ENCODE assay signal across 21 mouse cellular contexts in the genomic region with DNA sequence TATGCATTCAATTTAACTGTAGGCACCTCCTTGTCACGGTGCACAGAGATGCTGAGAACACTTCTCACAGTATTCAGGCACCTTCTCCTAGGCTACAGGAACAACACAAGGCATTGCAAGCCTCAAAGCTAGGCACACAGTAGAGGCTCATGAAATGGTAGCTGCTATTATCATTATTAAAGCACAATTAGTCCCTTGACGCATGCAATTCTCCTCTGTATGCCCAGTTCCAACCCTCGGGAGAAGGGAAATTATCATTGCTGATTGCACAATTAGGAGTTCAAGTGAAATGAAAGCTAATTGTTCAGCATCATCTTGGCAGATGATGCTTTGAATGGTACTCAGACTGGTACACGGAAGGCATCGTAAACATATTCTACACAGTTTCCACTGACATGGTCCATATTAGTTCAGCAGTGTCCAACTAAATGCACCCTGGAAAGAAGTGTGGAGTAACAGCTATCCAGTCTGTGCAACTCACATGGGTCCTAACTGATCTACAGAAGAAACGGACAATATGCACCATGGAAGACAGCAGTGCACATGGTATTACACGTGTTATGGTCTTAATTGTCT.
DNase-seq lines count a peak whose midpoint lies in the region; ATAC-seq and TF ChIP-seq lines count a peak whose summit lies in the region.
"Had no signal": no experiment of that assay in that cellular context is flagged by ENCODE, and none has a peak within 500 bp of the region (broad histone marks: within the 10 kb centered on the region; RNA-seq: fewer than 3 reads in every experiment).

No protein-coding gene starts in this region.

- H3K4me1 ChIP-seq in forebrain, embryonic 11.5 days (replicated peaks; ENCODE audit: control insufficient read depth, insufficient read depth, low read length): peaks cover 4% of the 10 kb centered on the region; the same call in 1 of the 2 replicates
- peaks cover 16% of the 10 kb centered on the region; the same call in 1 of the 2 replicates for H3K4me1 ChIP-seq in forebrain, embryonic 10.5 days
- H3K4me1 ChIP-seq in kidney, embryonic 16.5 days (ENCODE audit: insufficient read depth, low read length): peaks cover 30% of the 10 kb centered on the region
- H3K4me1 ChIP-seq in forebrain, postnatal 0 days (ENCODE audit: insufficient read depth): no peaks in the 10 kb centered on the region
- H3K4me1 ChIP-seq: liver, embryonic 12.5 days had no signal

- H3K27ac ChIP-seq in forebrain, embryonic 11.5 days (ENCODE audit: low read depth, low read length): peak overlapping the region; percentile 4; the same call in 1 of the 2 replicates
- no peak overlapping the region for H3K27ac ChIP-seq in forebrain, embryonic 10.5 days
- no peak overlapping the region for H3K27ac ChIP-seq in kidney, embryonic 16.5 days (ENCODE audit: low read length)
- H3K27ac ChIP-seq in forebrain, postnatal 0 days (ENCODE audit: low read depth, low read length): no peak overlapping the region
- H3K27ac ChIP-seq: heart, embryonic 15.5 days; limb, embryonic 13.5 days; liver, embryonic 12.5 days had no signal

- 64% methylated on average over 7 of the region's 7 CpGs for WGBS in forebrain, embryonic 11.5 days
- WGBS in forebrain, embryonic 10.5 days: 87% methylated on average over 7 of the region's 7 CpGs
- WGBS in kidney, embryonic 16.5 days: 77% methylated on average over 7 of the region's 7 CpGs
- 28% methylated on average over 7 of the region's 7 CpGs for WGBS in forebrain, postnatal 0 days

- no peaks in the 10 kb centered on the region for H3K27me3 ChIP-seq in forebrain, embryonic 11.5 days (ENCODE audit: control insufficient read depth, insufficient read depth, low read length)
- no peaks in the 10 kb centered on the region for H3K27me3 ChIP-seq in forebrain, embryonic 10.5 days (ENCODE audit: poor library complexity, severe bottlenecking)
- H3K27me3 ChIP-seq in kidney, embryonic 16.5 days (ENCODE audit: insufficient read depth, low read length): no peaks in the 10 kb centered on the region
- no peaks in the 10 kb centered on the region for H3K27me3 ChIP-seq in forebrain, postnatal 0 days (ENCODE audit: insufficient read depth, low read length)
- H3K27me3 ChIP-seq: heart, embryonic 15.5 days; limb, embryonic 13.5 days; liver, embryonic 12.5 days had no signal

- H3K4me2 ChIP-seq in forebrain, embryonic 11.5 days (ENCODE audit: low read depth, low read length, severe bottlenecking): no peak overlapping the region
- H3K4me2 ChIP-seq in kidney, embryonic 16.5 days (replicated peaks; ENCODE audit: low read depth, low read length): no peak overlapping the region
- H3K4me2 ChIP-seq in forebrain, postnatal 0 days (ENCODE audit: low read depth): no peak overlapping the region
- H3K4me2 ChIP-seq: heart, embryonic 15.5 days; limb, embryonic 13.5 days; liver, embryonic 12.5 days; midbrain, embryonic 11.5 days had no signal

- no peak; the same call in 1 of the 2 replicates for ATAC-seq in forebrain, embryonic 11.5 days (replicated peaks; ENCODE audit: low FRiP score)
- ATAC-seq in kidney, embryonic 16.5 days (ENCODE audit: low FRiP score, low TSS enrichment): peak; percentile 58; the same call in 1 of the 2 replicates
- peak; percentile 34 for ATAC-seq in forebrain, postnatal 0 days
- ATAC-seq: liver, embryonic 12.5 days had no signal

- no peak overlapping the region for H3K4me3 ChIP-seq in forebrain, embryonic 11.5 days (ENCODE audit: low read depth, low read length)
- H3K4me3 ChIP-seq in forebrain, embryonic 10.5 days: no peak overlapping the region
- H3K4me3 ChIP-seq in kidney, embryonic 16.5 days (ENCODE audit: low read length): no peak overlapping the region
- H3K4me3 ChIP-seq in forebrain, postnatal 0 days (ENCODE audit: low read depth, low read length): no peak overlapping the region
- H3K4me3 ChIP-seq: heart, embryonic 15.5 days; limb, embryonic 13.5 days; liver, embryonic 12.5 days had no signal

- DNase-seq in forebrain, embryonic 11.5 days (ENCODE audit: low spot score): no peak
- no peak for DNase-seq in forebrain, embryonic 10.5 days (ENCODE audit: extremely low spot score, low spot score)
- DNase-seq in kidney, postnatal 25 days: no peak
- DNase-seq in brain, embryonic 14.5 days (ENCODE audit: low read depth): peak; percentile 87
- no peak for DNase-seq in forebrain, postnatal 0 days
- DNase-seq in adrenal gland, postnatal 10 days: no peak
- no peak for DNase-seq in thymus, postnatal 25 days
- DNase-seq: adrenal gland, postnatal 36 days; cerebellum, adult 11 months; cerebellum, postnatal 10 days; heart, postnatal 36 days; kidney, adult 11 months; layer of hippocampus, adult 9-11 months; lung, adult 2 months; lung, postnatal 14 days; thymus, adult 2 months had no signal

- no peaks in the 10 kb centered on the region for H3K9me3 ChIP-seq in forebrain, embryonic 11.5 days (ENCODE audit: control insufficient read depth, low read length)
- H3K9me3 ChIP-seq in forebrain, embryonic 10.5 days: peaks cover 7% of the 10 kb centered on the region
- H3K9me3 ChIP-seq in kidney, embryonic 16.5 days (ENCODE audit: low read length): no peaks in the 10 kb centered on the region
- no peaks in the 10 kb centered on the region for H3K9me3 ChIP-seq in forebrain, postnatal 0 days (ENCODE audit: low read length)
- H3K9me3 ChIP-seq: heart, embryonic 15.5 days had no signal

- TF ChIP-seq POLR2A in brain, embryonic 14.5 days (IDR thresholded peaks at IDR 0.05; ENCODE audit: borderline replicate concordance, extremely low read depth, insufficient read depth, insufficient read length, poor library complexity, severe bottlenecking): no peak

- no peak overlapping the region for H3K9ac ChIP-seq in forebrain, embryonic 11.5 days (ENCODE audit: low read length)
- no peak overlapping the region for H3K9ac ChIP-seq in kidney, embryonic 16.5 days (replicated peaks; ENCODE audit: low read length)
- no peak overlapping the region for H3K9ac ChIP-seq in forebrain, postnatal 0 days
- H3K9ac ChIP-seq: heart, embryonic 15.5 days; limb, embryonic 13.5 days; liver, embryonic 12.5 days had no signal

- no peak for TF ChIP-seq CTCF in brain, embryonic 14.5 days (IDR thresholded peaks at IDR 0.05; ENCODE audit: borderline replicate concordance, extremely low read depth, insufficient read depth, insufficient read length)
- TF ChIP-seq CTCF in forebrain, postnatal 0 days (IDR thresholded peaks at IDR 0.05; ENCODE audit: low read depth): no peak

- no peaks in the 10 kb centered on the region for H3K36me3 ChIP-seq in forebrain, embryonic 11.5 days (ENCODE audit: control insufficient read depth, insufficient read depth, low read length)
- peaks cover 14% of the 10 kb centered on the region for H3K36me3 ChIP-seq in forebrain, embryonic 10.5 days (replicated peaks)
- H3K36me3 ChIP-seq in kidney, embryonic 16.5 days (ENCODE audit: insufficient read depth, low read length): 0 out of 2 replicates have a peak, but pooled peaks cover 7% of the 10 kb centered on the region
- no peaks in the 10 kb centered on the region for H3K36me3 ChIP-seq in forebrain, postnatal 0 days (ENCODE audit: insufficient read depth)
